In genomic region chrX:52375129-52375528, GRCm38 (mm10) we compare ENCODE assay signal across 10 mouse cellular contexts.
A peak's percentile ranks its signal among the peaks of the same experiment; 100 is the strongest.
DNase-seq lines count a peak whose midpoint lies in the region; ATAC-seq and TF ChIP-seq lines count a peak whose summit lies in the region.
"Had no signal": no experiment of that assay in that cellular context is flagged by ENCODE, and none has a peak within 500 bp of the region (broad histone marks: within the 10 kb centered on the region; RNA-seq: fewer than 3 reads in every experiment).

No protein-coding gene starts in this region.

- no peaks in the 10 kb centered on the region for H3K9me3 ChIP-seq in kidney, embryonic 15.5 days (replicated peaks)
- H3K9me3 ChIP-seq in MEL (replicated peaks; ENCODE audit: insufficient read depth, low read length), result no peaks in the 10 kb centered on the region
- H3K9me3 ChIP-seq in liver, postnatal 0 days (ENCODE audit: low read length), result no peaks in the 10 kb centered on the region
- H3K9me3 ChIP-seq in forebrain, embryonic 15.5 days, result no peaks in the 10 kb centered on the region
- H3K9me3 ChIP-seq: embryonic facial prominence, embryonic 10.5 days had no signal

- peak; percentile 26 for DNase-seq in adrenal gland, postnatal 14 days
- no peak for DNase-seq in adrenal gland, postnatal 4 days (ENCODE audit: low spot score in 2 of 2)
- DNase-seq in kidney, adult 9 months, result peak; percentile 30
- DNase-seq in MEL (ENCODE audit: low read depth, low spot score), result peak; percentile 16
- no peak for DNase-seq in liver, postnatal 0 days

- H3K79me2 ChIP-seq in MEL (ENCODE audit: control insufficient read depth, insufficient read depth, low read length, poor library complexity), result no peaks in the 10 kb centered on the region

- TF ChIP-seq CTCF in MEL (IDR thresholded peaks at IDR 0.05 in 2 of 3, conservative IDR thresholded peaks at IDR 0.05 in 1 of 3; ENCODE audit: control insufficient read depth in 1 of 3, insufficient read depth in 1 of 3, low read depth in 2 of 3, low read length in 3 of 3, poor library complexity in 1 of 3, severe bottlenecking in 1 of 3), result peak in 2 of 3 experiments; percentile 55 to 63; a peak in 5 of 6 replicates
- TF ChIP-seq CTCF in liver, postnatal 0 days (IDR thresholded peaks at IDR 0.05; ENCODE audit: low read depth), result peak; percentile 42

- TF ChIP-seq POLR2A in MEL (IDR thresholded peaks at IDR 0.05; ENCODE audit: control insufficient read depth in 1 of 2, insufficient read depth in 1 of 2, low read depth in 1 of 2, low read length in 2 of 2, poor library complexity in 1 of 2), result no peak

- TF ChIP-seq EP300 in MEL (IDR thresholded peaks at IDR 0.05; ENCODE audit: low read depth in 1 of 2, low read length in 2 of 2), result no peak
- no peak for TF ChIP-seq EP300 in liver, postnatal 0 days (IDR thresholded peaks at IDR 0.05; ENCODE audit: low read depth)

- no peak overlapping the region for H3K4me3 ChIP-seq in kidney, embryonic 15.5 days (replicated peaks)
- H3K4me3 ChIP-seq in MEL (ENCODE audit: control insufficient read depth in 1 of 2, insufficient read depth in 1 of 2, low read depth in 2 of 2, low read length in 2 of 2), result no peak overlapping the region
- H3K4me3 ChIP-seq in liver, postnatal 0 days (ENCODE audit: low read depth, low read length), result no peak overlapping the region
- H3K4me3 ChIP-seq in forebrain, embryonic 15.5 days, result no peak overlapping the region
- H3K4me3 ChIP-seq: embryonic facial prominence, embryonic 10.5 days had no signal

- no peak overlapping the region for H3K27ac ChIP-seq in kidney, embryonic 15.5 days
- H3K27ac ChIP-seq in MEL (ENCODE audit: control insufficient read depth, low read depth, low read length), result no peak overlapping the region
- no peak overlapping the region for H3K27ac ChIP-seq in liver, postnatal 0 days (ENCODE audit: low read depth)
- H3K27ac ChIP-seq in forebrain, embryonic 15.5 days (replicated peaks), result no peak overlapping the region
- H3K27ac ChIP-seq: embryonic facial prominence, embryonic 10.5 days; macrophage had no signal

- 72% methylated on average over 3 of the region's 3 CpGs for WGBS in kidney, embryonic 15.5 days
- WGBS in liver, postnatal 0 days (ENCODE audit: insufficient replicate concordance), result 47% methylated on average over 3 of the region's 3 CpGs
- WGBS in forebrain, embryonic 15.5 days, result 53% methylated on average over 3 of the region's 3 CpGs

- no peaks in the 10 kb centered on the region for H3K27me3 ChIP-seq in kidney, embryonic 15.5 days
- no peaks in the 10 kb centered on the region for H3K27me3 ChIP-seq in MEL (ENCODE audit: control insufficient read depth in 1 of 2, insufficient read depth in 2 of 2, low read length in 2 of 2)
- H3K27me3 ChIP-seq in liver, postnatal 0 days (ENCODE audit: insufficient read depth, low read length), result no peaks in the 10 kb centered on the region
- no peaks in the 10 kb centered on the region for H3K27me3 ChIP-seq in forebrain, embryonic 15.5 days

- no peak overlapping the region for H3K9ac ChIP-seq in kidney, embryonic 15.5 days
- H3K9ac ChIP-seq in MEL (ENCODE audit: control insufficient read depth, low read depth, low read length, poor library complexity, severe bottlenecking), result no peak overlapping the region
- no peak overlapping the region for H3K9ac ChIP-seq in liver, postnatal 0 days (replicated peaks)
- no peak overlapping the region for H3K9ac ChIP-seq in forebrain, embryonic 15.5 days (replicated peaks)

- TF ChIP-seq RAD21 in MEL (IDR thresholded peaks at IDR 0.05; ENCODE audit: low read depth, low read length), result peak; percentile 56

- H3K36me3 ChIP-seq in kidney, embryonic 15.5 days, result peaks cover 3% of the 10 kb centered on the region; the same call in 1 of the 2 replicates
- no peaks in the 10 kb centered on the region for H3K36me3 ChIP-seq in MEL (ENCODE audit: control insufficient read depth in 1 of 2, insufficient read depth in 2 of 2, low read length in 2 of 2)
- H3K36me3 ChIP-seq in liver, postnatal 0 days (replicated peaks; ENCODE audit: insufficient read depth, low read length), result no peaks in the 10 kb centered on the region
- H3K36me3 ChIP-seq in forebrain, embryonic 15.5 days, result no peaks in the 10 kb centered on the region

- H3K4me1 ChIP-seq in kidney, embryonic 15.5 days, result 0 out of 2 replicates have a peak, but pooled peaks cover 2% of the 10 kb centered on the region
- no peaks in the 10 kb centered on the region for H3K4me1 ChIP-seq in MEL (ENCODE audit: control insufficient read depth in 1 of 2, insufficient read depth in 2 of 2, low read length in 2 of 2)
- H3K4me1 ChIP-seq in liver, postnatal 0 days (ENCODE audit: insufficient read depth), result no peaks in the 10 kb centered on the region
- H3K4me1 ChIP-seq in forebrain, embryonic 15.5 days, result no peaks in the 10 kb centered on the region

- no peak overlapping the region for H3K4me2 ChIP-seq in kidney, embryonic 15.5 days
- no peak overlapping the region for H3K4me2 ChIP-seq in liver, postnatal 0 days (ENCODE audit: low read depth, low read length)
- H3K4me2 ChIP-seq in forebrain, embryonic 15.5 days (replicated peaks), result no peak overlapping the region

- ATAC-seq in kidney, embryonic 15.5 days (replicated peaks; ENCODE audit: low FRiP score), result no peak
- no peak for ATAC-seq in liver, postnatal 0 days
- no peak for ATAC-seq in monocyte, adult 5-6 weeks (replicated peaks; ENCODE audit: insufficient number of reproducible peaks, low FRiP score, low TSS enrichment, poor library complexity, severe bottlenecking)
- no peak for ATAC-seq in forebrain, embryonic 15.5 days (replicated peaks)

TF ChIP-seq in MEL, 35 proteins besides CTCF, POLR2A, EP300 and RAD21:
- TF ChIP-seq MEF2A (IDR thresholded peaks at IDR 0.05; ENCODE audit: extremely low read depth, insufficient replicate concordance, low read depth, low read length, poor library complexity, severe bottlenecking), result no peak
- no peak for TF ChIP-seq MXI1 (IDR thresholded peaks at IDR 0.05; ENCODE audit: low read depth, low read length)
- TF ChIP-seq SMC3 (IDR thresholded peaks at IDR 0.05; ENCODE audit: low read depth, low read length), result peak; percentile 30; the same call in 1 of the 2 replicates

Comparison
In these comparisons a context has a peak if more than half of its experiments do, and no peak if none do; other contexts are left out.
1. DNase-seq: peak in adrenal gland, postnatal 14 days (single experiment), kidney, adult 9 months (single experiment) and MEL (single experiment); none in adrenal gland, postnatal 4 days (0 of 2) and liver, postnatal 0 days (single experiment).